Mouse (Mus musculus): ENCODE results near the gene Kng1. TPM values are rescaled to one million over a fixed set of nuclear protein-coding genes. Genes with fewer than 3 reads are reported as not detected.

Kng1 gene
- polyA plus RNA-seq, 1 experiment from 2014 or later = 0.94 TPM

DNA sequence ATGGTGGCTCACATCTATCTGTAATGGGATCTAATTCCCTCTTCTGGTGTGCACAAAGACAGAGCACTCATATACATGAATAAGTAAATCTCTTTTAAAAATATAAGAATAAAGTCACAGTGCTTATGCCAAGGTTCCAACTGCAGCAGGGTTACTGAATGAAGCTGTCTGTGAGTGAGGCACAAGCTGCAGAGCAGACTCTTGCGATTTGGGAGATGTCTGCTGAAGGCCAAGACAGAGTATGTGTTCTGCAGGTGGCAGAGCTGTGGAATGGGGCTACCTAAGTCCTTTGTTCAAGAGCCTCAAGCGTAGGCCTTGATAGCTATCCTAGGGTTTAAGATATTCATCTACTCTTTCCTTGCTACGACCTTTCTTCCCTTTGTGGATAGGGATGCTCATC is 64.8 kb downstream of the Kng1 start:
- Histone ChIP-seq H3K27ac (replicated peaks) (no peak overlapping the region), H3K27me3 (replicated peaks) (no peaks in the 10 kb centered on the region), H3K4me1 (peaks cover 9% of the 10 kb centered on the region), H3K9ac (no peak overlapping the region), H3K9me3 (no peaks in the 10 kb centered on the region), H3K36me3 (peaks cover 70% of the 10 kb centered on the region), H3K4me2 (no peak overlapping the region), H3K4me3 (no peak overlapping the region)
- no peak for ATAC-seq (ENCODE audit: extremely low read depth, insufficient number of reproducible peaks, low FRiP score, low TSS enrichment)
- WGBS = 92% methylated on average over 3 of the region's 3 CpGs

- peaks cover 9% of the 10 kb centered on the region for H3K4me1 ChIP-seq
- no peaks in the 10 kb centered on the region for H3K27me3 ChIP-seq (replicated peaks)
- H3K9ac ChIP-seq = no peak overlapping the region
- no peak for ATAC-seq (ENCODE audit: extremely low read depth, insufficient number of reproducible peaks, low FRiP score, low TSS enrichment)
- no peak overlapping the region for H3K27ac ChIP-seq (replicated peaks)
- no peak overlapping the region for H3K4me3 ChIP-seq
- no peak overlapping the region for H3K4me2 ChIP-seq
- peaks cover 64% of the 10 kb centered on the region for H3K36me3 ChIP-seq
- no peaks in the 10 kb centered on the region for H3K9me3 ChIP-seq
- 92% methylated on average over 4 of the region's 4 CpGs for WGBS
These were observed 65.4 kb downstream of the Kng1 start for GRCm38 (mm10) chr16:23123104-23123503.

DNA sequence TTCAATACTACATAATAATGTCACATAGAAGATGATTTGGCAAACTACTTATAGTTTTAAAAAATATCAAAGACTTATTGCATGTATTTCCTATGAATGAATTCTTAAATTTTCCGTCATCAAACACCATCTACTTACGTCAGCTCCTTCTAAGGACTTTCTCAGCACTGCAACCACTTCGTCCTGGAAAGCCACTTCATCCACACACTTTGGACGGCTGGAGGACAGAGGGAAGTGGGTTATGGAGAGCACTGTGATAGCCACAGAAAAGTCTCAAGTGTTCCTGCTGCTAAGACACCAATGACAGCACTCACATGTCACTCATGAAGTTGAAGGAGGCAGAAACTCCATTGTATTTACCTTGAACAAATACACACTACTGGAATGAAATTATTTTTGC is 66.7 kb downstream of the Kng1 start:
- H3K27ac ChIP-seq (replicated peaks) = no peak overlapping the region
- 80% methylated on average over 4 of the region's 4 CpGs for WGBS
- no peaks in the 10 kb centered on the region for H3K9me3 ChIP-seq
- no peaks in the 10 kb centered on the region for H3K27me3 ChIP-seq (replicated peaks)
- peaks cover 19% of the 10 kb centered on the region for H3K4me1 ChIP-seq
- no peak overlapping the region for H3K4me2 ChIP-seq
- ATAC-seq (ENCODE audit: extremely low read depth, insufficient number of reproducible peaks, low FRiP score, low TSS enrichment) = no peak
- H3K9ac ChIP-seq = no peak overlapping the region
- H3K36me3 ChIP-seq = peaks cover 57% of the 10 kb centered on the region
- no peak overlapping the region for H3K4me3 ChIP-seq

- H3K4me1 ChIP-seq = peaks cover 19% of the 10 kb centered on the region
- H3K9ac ChIP-seq = peak overlapping the region; percentile 92
- H3K27me3 ChIP-seq (replicated peaks) = no peaks in the 10 kb centered on the region
- no peaks in the 10 kb centered on the region for H3K9me3 ChIP-seq
- peak overlapping the region; percentile 95 for H3K27ac ChIP-seq (replicated peaks)
- ATAC-seq (ENCODE audit: extremely low read depth, insufficient number of reproducible peaks, low FRiP score, low TSS enrichment) = no peak
- peak overlapping the region; percentile 71 for H3K4me2 ChIP-seq
- peaks cover 29% of the 10 kb centered on the region for H3K36me3 ChIP-seq
- H3K4me3 ChIP-seq = peak overlapping the region; percentile 72
- WGBS = 0% methylated on average over 4 of the region's 4 CpGs
These were observed 69.6 kb downstream of the Kng1 start for GRCm38 (mm10) chr16:23127311-23127672.

DNA sequence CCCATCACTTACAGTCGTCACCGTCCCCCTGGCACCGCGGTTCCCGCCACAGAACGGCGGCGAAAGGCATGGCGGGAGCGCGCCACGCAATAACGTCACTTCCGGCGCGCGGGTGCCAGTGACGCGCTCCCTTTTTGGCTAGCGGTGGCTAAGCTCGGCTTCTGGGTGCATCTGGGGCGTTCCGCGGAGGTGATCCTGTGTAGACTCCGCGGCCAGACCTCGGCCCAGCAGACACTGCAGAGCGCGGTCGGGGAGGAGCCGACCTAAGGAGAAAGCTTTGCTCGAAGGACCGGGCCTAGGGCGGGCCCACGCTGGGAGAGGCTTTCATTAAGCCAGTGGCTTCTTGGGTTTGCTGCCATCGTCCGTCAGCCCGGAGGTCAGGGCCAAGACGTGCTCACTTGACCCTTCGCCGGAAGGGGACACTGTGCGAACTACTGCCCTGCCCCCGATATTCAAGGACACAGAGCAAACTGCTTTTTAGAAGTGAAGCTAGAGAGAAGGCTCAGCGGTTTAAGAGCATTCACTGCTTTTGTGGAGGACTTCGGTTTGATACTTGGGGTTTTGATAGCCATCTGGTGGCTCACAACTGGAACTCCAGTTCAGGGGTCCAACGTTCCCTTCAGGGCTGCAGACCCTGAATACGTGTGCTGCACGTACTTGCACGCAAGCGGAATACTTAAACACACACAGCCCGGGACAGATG is 70.2 kb downstream of the Kng1 start, which contains the start of gene Rfc4:
Gene Rfc4, minus strand, starts transcription at position 65 of the 703 bp plus-strand sequence.
- Histone ChIP-seq H3K27ac (replicated peaks) (peak within 1 kb of the TSS; percentile 95), H3K36me3 (peaks cover 24% of the 10 kb centered on the region), H3K9me3 (no peaks in the 10 kb centered on the region), H3K27me3 (replicated peaks) (no peaks in the 10 kb centered on the region), H3K4me1 (peaks cover 19% of the 10 kb centered on the region), H3K4me3 (peak within 1 kb of the TSS; percentile 72), H3K4me2 (peak within 1 kb of the TSS; percentile 71), H3K9ac (peak within 1 kb of the TSS; percentile 92)
- ATAC-seq (ENCODE audit: extremely low read depth, insufficient number of reproducible peaks, low FRiP score, low TSS enrichment) = peak; percentile 76
- WGBS = under 1% methylated on average over 51 of the region's 51 CpGs

- ATAC-seq (ENCODE audit: extremely low read depth, insufficient number of reproducible peaks, low FRiP score, low TSS enrichment) = no peak
These were observed 72.6 kb downstream of the Kng1 start for GRCm38 (mm10) chr16:23130303-23130702.

More at GRCm38 (mm10) chr16:23130303-23130702, 72.6 kb downstream of the Kng1 start:
- peaks cover 19% of the 10 kb centered on the region for H3K4me1 ChIP-seq
- no peaks in the 10 kb centered on the region for H3K27me3 ChIP-seq (replicated peaks)
- H3K36me3 ChIP-seq = peaks cover 5% of the 10 kb centered on the region; the same call in 1 of the 2 replicates
- no peak overlapping the region for H3K9ac ChIP-seq
- no peak overlapping the region for H3K4me2 ChIP-seq
- 87% methylated on average over 3 of the region's 3 CpGs for WGBS
- no peak overlapping the region for H3K4me3 ChIP-seq
- H3K9me3 ChIP-seq = no peaks in the 10 kb centered on the region
- H3K27ac ChIP-seq (replicated peaks) = no peak overlapping the region

Small RNA genes lying within 50 kb of the gene (microRNA-seq; reads per million reads assigned to microRNA genes)
- gene Gm49346 = not detected

Other genes starting within 250 kb of the Kng1 start
- gene Crygs, start 246.3 kb upstream of the Kng1 start, polyA plus RNA-seq (2015; fragmentation: Nextera tagmentation; extraction: Ambion mirVana) = not detected in 2 replicates
- gene Tbccd1, start 200.2 kb upstream of the Kng1 start, polyA plus RNA-seq (2015; fragmentation: Nextera tagmentation; extraction: Ambion mirVana) = 18.3 and 19.2 TPM in 2 replicates
- gene Dnajb11, start 200.0 kb upstream of the Kng1 start, polyA plus RNA-seq (2015; fragmentation: Nextera tagmentation; extraction: Ambion mirVana) = 96.7 and 115 TPM in 2 replicates
- gene Ahsg, start 166.6 kb upstream of the Kng1 start, polyA plus RNA-seq (2015; fragmentation: Nextera tagmentation; extraction: Ambion mirVana) = 4.3 and 13.4 TPM in 2 replicates
- 0.10 TPM in 1 of 2 replicates, not detected in the other for gene Fetub, start 139.5 kb upstream of the Kng1 start, polyA plus RNA-seq (2015; fragmentation: Nextera tagmentation; extraction: Ambion mirVana)
- gene Hrg, start 106.8 kb upstream of the Kng1 start, polyA plus RNA-seq (2015; fragmentation: Nextera tagmentation; extraction: Ambion mirVana) = not detected in 2 replicates
- not detected in 2 replicates for gene Kng2, start 28.4 kb upstream of the Kng1 start, polyA plus RNA-seq (2015; fragmentation: Nextera tagmentation; extraction: Ambion mirVana)
- gene Eif4a2, start 49.6 kb downstream of the Kng1 start, polyA plus RNA-seq (2015; fragmentation: Nextera tagmentation; extraction: Ambion mirVana) = 147 and 163 TPM in 2 replicates
- 93.0 and 96.8 TPM in 2 replicates for gene Rfc4, start 69.9 kb downstream of the Kng1 start, polyA plus RNA-seq (2015; fragmentation: Nextera tagmentation; extraction: Ambion mirVana)
- 0.15 TPM in 1 of 2 replicates, not detected in the other for gene Adipoq, start 88.7 kb downstream of the Kng1 start, polyA plus RNA-seq (2015; fragmentation: Nextera tagmentation; extraction: Ambion mirVana)
- 15.9 and 18.1 TPM in 2 replicates for gene St6gal1, start 166.9 kb downstream of the Kng1 start, polyA plus RNA-seq (2015; fragmentation: Nextera tagmentation; extraction: Ambion mirVana)

Data from heart, embryonic 13.5 days (tissue).